Mouse (Mus musculus) kidney, adult 2 months (tissue): ENCODE measurements around the gene Tfec. TPM values are rescaled to one million over a fixed set of nuclear protein-coding genes. Genes with fewer than 3 reads are reported as not detected.

Experiments used
- DNase-seq: peaks from one replicate; pipeline ENCODE4 v3.0.0; 2021
- H3K27ac ChIP-seq: fragments of 200-500 bp; 2 replicates; pipeline ENCODE4 v1.5.1; 2012; ENCODE audit warnings: low read depth, low read length, control low read depth, inconsistent platforms; ENCODE audit not compliant: insufficient read depth
- H3K27me3 ChIP-seq: fragments of 200-500 bp; replicated peaks from 2 replicates; pipeline ENCODE4 v1.6.1; 2012; ENCODE audit warnings: mild to moderate bottlenecking, moderate library complexity, low read length, inconsistent platforms; ENCODE audit not compliant: control insufficient read depth, insufficient read depth
- H3K36me3 ChIP-seq: fragments of 200-500 bp; 2 replicates; pipeline ENCODE4 v1.6.1; 2012; ENCODE audit warnings: mild to moderate bottlenecking, moderate library complexity, low read length, inconsistent platforms; ENCODE audit not compliant: control insufficient read depth, insufficient read depth
- H3K4me1 ChIP-seq: fragments of 200-500 bp; 2 replicates; pipeline ENCODE4 v1.6.1; 2011; ENCODE audit warnings: low read length; ENCODE audit not compliant: control insufficient read depth, insufficient read depth
- H3K4me3 ChIP-seq: fragments of 200-500 bp; 2 replicates; pipeline ENCODE4 v1.5.1; 2011; ENCODE audit warnings: mild to moderate bottlenecking, low read depth, low read length, control low read depth; ENCODE audit not compliant: insufficient read depth
- CTCF ChIP-seq: fragments of 200-500 bp; conservative IDR thresholded peaks from 2 replicates; pipeline ENCODE4 v1.5.1; 2011; ENCODE audit warnings: low read depth, mild to moderate bottlenecking, control low read depth, low read length, moderate library complexity, mixed read lengths; ENCODE audit not compliant: insufficient read depth, insufficient read length
- POLR2A ChIP-seq: fragments of 200-500 bp; IDR thresholded peaks from one replicate; pipeline ENCODE4 v1.6.1; 2011; ENCODE audit warnings: low read depth, low read length, control low read depth
- WGBS: fragments of 180-500 bp; shearing (Covaris S2); methylation state at CpG from one replicate; pipeline ENCODE4 v1.1.7; 2018; 5-methylcytosine and 5-hydroxymethylcytosine counted together
- polyA plus RNA-seq: library from polyadenylated mRNA; depleted of rRNA; stranded (reverse); fragments of >200 nt; gene quantifications from 2 replicates; pipeline ENCODE4 v1.2.3, GENCODE M21; 2012; rRNA removed

The Tfec gene
- 8.2 and 9.3 TPM in 2 replicates for polyA plus RNA-seq

- Histone ChIP-seq H3K4me3 (no peak within 1 kb of the TSS), H3K27ac (no peak within 1 kb of the TSS), H3K36me3 (no peaks in the 10 kb centered on the region), H3K27me3 (no peaks in the 10 kb centered on the region), H3K4me1 (no peaks in the 10 kb centered on the region)
- TF ChIP-seq POLR2A: no peak
- no peak for TF ChIP-seq CTCF
- WGBS: 67% methylated on average over 7 of the region's 7 CpGs
- DNase-seq: no peak
Measured at GRCm38 (mm10) chr6:16898251-16898862, at the start of gene Tfec. Tfec (minus strand) TSS chr6:16898441.

DNA sequence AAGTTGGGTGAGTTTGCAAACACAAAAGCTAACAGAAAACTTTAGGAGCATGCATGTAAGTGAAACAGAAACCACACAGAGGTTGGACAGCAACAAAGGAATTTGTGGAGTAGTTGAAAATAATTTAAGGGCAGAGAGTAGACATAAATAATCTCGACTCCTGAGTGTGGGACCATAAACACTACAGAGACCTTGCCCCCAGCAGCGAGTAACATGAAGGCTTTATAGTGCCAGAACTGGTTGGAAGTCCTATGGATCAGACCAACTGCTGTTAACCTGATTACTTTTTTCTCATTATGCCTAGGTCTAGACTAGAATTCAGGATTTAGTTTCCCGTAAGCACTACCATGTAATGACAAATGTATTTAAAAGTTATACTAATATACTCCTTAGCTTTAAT is 49.6 kb upstream of the Tfec start:
- Histone ChIP-seq H3K27me3 (no peaks in the 10 kb centered on the region), H3K4me1 (no peaks in the 10 kb centered on the region), H3K36me3 (no peaks in the 10 kb centered on the region), H3K27ac (no peak overlapping the region), H3K4me3 (no peak overlapping the region)
- no peak for TF ChIP-seq POLR2A
- TF ChIP-seq CTCF: no peak
- DNase-seq: no peak
- WGBS: 55% methylated on average over 3 of the region's 3 CpGs

DNA sequence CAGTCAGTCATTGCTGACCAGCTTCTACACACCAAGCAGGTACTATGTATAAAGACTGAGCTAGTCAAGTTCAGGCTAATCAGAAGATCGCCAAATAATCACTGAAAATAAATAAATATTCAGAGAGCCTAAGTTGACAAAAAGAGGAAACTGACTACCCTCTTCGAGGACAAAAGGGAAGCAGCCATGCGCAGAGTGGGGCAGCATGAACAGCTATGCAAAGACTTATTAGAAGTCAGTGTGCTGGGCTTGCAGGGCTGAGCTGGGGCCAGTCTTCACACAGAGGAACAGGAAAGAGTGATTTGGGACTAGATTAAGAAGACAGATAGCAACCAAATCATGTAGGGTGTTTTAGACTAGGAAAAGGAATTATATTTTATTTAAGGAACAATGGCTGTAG is 45.3 kb upstream of the Tfec start:
- no peaks in the 10 kb centered on the region for H3K36me3 ChIP-seq
- H3K4me3 ChIP-seq: no peak overlapping the region
- no peak for DNase-seq
- H3K4me1 ChIP-seq: no peaks in the 10 kb centered on the region
- no peaks in the 10 kb centered on the region for H3K27me3 ChIP-seq
- H3K27ac ChIP-seq: no peak overlapping the region
- 83% methylated on average over 3 of the region's 3 CpGs for WGBS
- TF ChIP-seq CTCF (no peak), POLR2A (no peak)

GRCm38 (mm10) chr6:16942433-16942832 is 44.2 kb upstream of the Tfec start:
- Histone ChIP-seq H3K4me1 (no peaks in the 10 kb centered on the region), H3K36me3 (no peaks in the 10 kb centered on the region), H3K4me3 (no peak overlapping the region), H3K27me3 (no peaks in the 10 kb centered on the region), H3K27ac (no peak overlapping the region)
- no peak for DNase-seq
- WGBS: 61% methylated on average over 4 of the region's 4 CpGs
- TF ChIP-seq CTCF (no peak), POLR2A (no peak)

- TF ChIP-seq POLR2A (no peak), CTCF (no peak)
- H3K36me3 ChIP-seq: no peaks in the 10 kb centered on the region
- H3K27ac ChIP-seq: no peak overlapping the region
- no peaks in the 10 kb centered on the region for H3K4me1 ChIP-seq
- DNase-seq: no peak
- 81% methylated on average over 6 of the region's 6 CpGs for WGBS
- no peaks in the 10 kb centered on the region for H3K27me3 ChIP-seq
- no peak overlapping the region for H3K4me3 ChIP-seq
Measured at GRCm38 (mm10) chr6:16931059-16931458, 32.8 kb upstream of the Tfec start.

DNA sequence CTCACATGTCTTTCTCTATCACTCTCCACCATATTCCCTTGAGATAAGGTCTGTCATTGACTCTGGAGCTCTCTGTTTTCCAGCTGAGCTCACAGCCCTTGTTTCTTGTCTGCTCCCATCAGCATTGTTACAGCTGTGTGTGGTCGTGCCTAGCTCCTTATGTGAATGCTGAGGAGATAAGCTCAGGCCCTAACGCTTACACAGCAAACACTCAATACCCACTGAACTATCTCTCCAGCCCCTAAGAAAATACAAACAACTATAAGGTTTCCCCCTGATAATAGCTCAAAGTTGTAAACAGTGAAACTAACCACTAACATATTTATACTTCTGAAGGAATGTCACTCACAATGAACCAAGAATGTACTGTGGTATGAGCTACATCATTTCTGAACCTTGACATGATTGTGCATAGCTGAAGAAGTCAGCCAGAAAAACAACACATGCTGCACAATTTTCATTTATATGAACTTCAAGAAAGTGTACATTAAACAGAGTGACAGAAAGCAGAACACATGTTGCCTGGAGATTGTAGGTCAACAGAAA is 21.9 kb upstream of the Tfec start:
- 59% methylated on average over 2 of the region's 2 CpGs for WGBS
- H3K36me3 ChIP-seq: no peaks in the 10 kb centered on the region

DNA sequence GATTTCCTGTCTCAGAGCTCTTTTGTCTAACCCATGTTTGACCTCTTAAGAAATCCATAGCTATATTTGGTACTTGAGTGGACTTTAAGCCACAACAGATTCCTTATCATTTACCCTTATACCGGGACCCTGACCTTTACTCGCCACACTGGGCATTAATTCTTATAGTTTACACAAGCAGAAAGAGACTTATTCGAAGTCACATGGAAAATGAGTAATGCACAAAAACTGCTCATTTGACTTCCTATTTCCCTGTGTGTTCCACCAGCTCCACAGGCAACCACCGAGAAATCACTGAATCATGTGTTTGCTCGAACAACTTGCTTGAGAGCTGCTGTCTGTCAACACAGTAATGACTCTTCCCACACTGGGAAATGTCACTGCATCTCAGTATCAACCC is 6.4 kb downstream of the Tfec start:
- TF ChIP-seq CTCF (no peak), POLR2A (no peak)
- no peaks in the 10 kb centered on the region for H3K36me3 ChIP-seq
- H3K27ac ChIP-seq: no peak overlapping the region
- WGBS: 57% methylated on average over 5 of the region's 5 CpGs
- no peak overlapping the region for H3K4me3 ChIP-seq
- no peak for DNase-seq
- no peaks in the 10 kb centered on the region for H3K4me1 ChIP-seq
- H3K27me3 ChIP-seq: no peaks in the 10 kb centered on the region

More for the DNA sequence above, 21.9 kb upstream of the Tfec start:
- TF ChIP-seq CTCF (no peak), POLR2A (no peak)
- Histone ChIP-seq H3K27ac (no peak overlapping the region), H3K27me3 (no peaks in the 10 kb centered on the region), H3K4me3 (no peak overlapping the region), H3K4me1 (no peaks in the 10 kb centered on the region)
- DNase-seq: no peak
